35 mouse cellular contexts compared by ENCODE assay signal in the genomic region with DNA sequence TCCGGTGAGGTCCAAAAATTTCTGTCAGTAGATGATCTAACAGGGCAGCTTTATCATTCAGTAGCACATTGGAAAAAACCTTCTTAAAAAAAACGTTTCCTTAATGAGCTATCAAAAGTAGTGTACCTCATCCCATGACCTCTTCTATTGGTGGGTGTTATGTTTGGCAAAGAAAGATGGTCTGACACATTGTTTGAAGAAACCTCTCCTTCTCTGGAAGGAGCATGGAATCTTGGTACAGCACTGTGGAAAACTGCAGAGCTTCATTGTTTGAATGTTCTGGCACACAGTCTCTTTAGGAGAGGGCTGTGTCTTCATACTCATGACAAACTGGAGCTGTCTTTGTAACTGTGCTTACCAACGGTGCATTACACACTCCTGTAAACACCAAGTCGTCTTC. TPM values are rescaled to one million over a fixed set of nuclear protein-coding genes. Genes with fewer than 3 reads are reported as not detected.
A peak's percentile ranks its signal among the peaks of the same experiment; 100 is the strongest.
DNase-seq lines count a peak whose midpoint lies in the region; ATAC-seq and TF ChIP-seq lines count a peak whose summit lies in the region.
"Had no signal": no experiment of that assay in that cellular context is flagged by ENCODE, and none has a peak within 500 bp of the region (broad histone marks: within the 10 kb centered on the region; RNA-seq: fewer than 3 reads in every experiment).

No protein-coding gene starts in this region.

- H3K4me2 ChIP-seq in heart, embryonic 15.5 days = no peak overlapping the region
- H3K4me2 ChIP-seq: hindbrain, embryonic 15.5 days; liver, embryonic 15.5 days; midbrain, embryonic 13.5 days had no signal

- intact Hi-C loops in heart, postnatal 10 days (cut with DNase I) = no loop called here

- H3K9ac ChIP-seq in heart, embryonic 15.5 days = no peak overlapping the region
- H3K9ac ChIP-seq: forebrain, postnatal 0 days; hindbrain, embryonic 15.5 days; liver, embryonic 15.5 days; midbrain, embryonic 13.5 days had no signal

- no peak overlapping the region for H3K4me3 ChIP-seq in heart, embryonic 15.5 days
- H3K4me3 ChIP-seq in layer of hippocampus, adult 2 months = no peak overlapping the region
- H3K4me3 ChIP-seq: hindbrain, embryonic 15.5 days; limb, embryonic 10.5 days; liver, embryonic 15.5 days; midbrain, embryonic 13.5 days had no signal

- H3K4me1 ChIP-seq in heart, embryonic 15.5 days (replicated peaks) = peaks cover 8% of the 10 kb centered on the region; the same call in 1 of the 2 replicates
- H3K4me1 ChIP-seq: liver, embryonic 15.5 days had no signal

- peak; percentile 94 for DNase-seq in heart, adult 11 months
- no peak for DNase-seq in heart, postnatal 10 days
- no peak for DNase-seq in heart, adult 8-10 months (ENCODE audit: low spot score)
- peak; percentile 32 for DNase-seq in Muller cell, postnatal 12 days (ENCODE audit: inconsistent ontology term)
- DNase-seq in lung, postnatal 10 days = peak; percentile 59
- DNase-seq in layer of hippocampus, adult 2 months (ENCODE audit: low spot score in 2 of 2) = no peak
- no peak for DNase-seq in left cerebral cortex, adult 11 months (ENCODE audit: low spot score)
- DNase-seq: cerebellum, adult 11-12 months; cerebellum, postnatal 14 days; forebrain, postnatal 0 days; gastrocnemius, postnatal 25 days; kidney, adult 2 months; liver had no signal

- no peaks in the 10 kb centered on the region for H3K9me3 ChIP-seq in heart, embryonic 15.5 days (replicated peaks)
- H3K9me3 ChIP-seq: hindbrain, embryonic 15.5 days; limb, embryonic 10.5 days; liver, embryonic 15.5 days; midbrain, embryonic 13.5 days had no signal

- WGBS in heart, embryonic 15.5 days = 44% methylated on average over 4 of the region's 4 CpGs

- peak; percentile 70; the same call in 1 of the 2 replicates for ATAC-seq in heart, embryonic 15.5 days (replicated peaks; ENCODE audit: insufficient number of reproducible peaks, insufficient read depth, low FRiP score, low read depth)
- ATAC-seq: CD4-positive, CD25-positive, alpha-beta regulatory T cell, adult 4 months; forebrain, postnatal 0 days; midbrain, embryonic 13.5 days; Patski had no signal

- H3K27ac ChIP-seq in heart, embryonic 15.5 days = peak overlapping the region; percentile 59
- no peak overlapping the region for H3K27ac ChIP-seq in layer of hippocampus, adult 2 months
- H3K27ac ChIP-seq: hindbrain, embryonic 15.5 days; kidney, postnatal 0 days; limb, embryonic 10.5 days; liver, embryonic 15.5 days; midbrain, embryonic 13.5 days had no signal

- H3K36me3 ChIP-seq in heart, embryonic 15.5 days = no peaks in the 10 kb centered on the region
- H3K36me3 ChIP-seq: hindbrain, embryonic 15.5 days; limb, embryonic 10.5 days; liver, embryonic 15.5 days; midbrain, embryonic 13.5 days had no signal

- no peaks in the 10 kb centered on the region for H3K27me3 ChIP-seq in heart, embryonic 15.5 days
- H3K27me3 ChIP-seq: hindbrain, embryonic 15.5 days; liver, embryonic 15.5 days; midbrain, embryonic 13.5 days; Patski had no signal

- TF ChIP-seq CTCF in layer of hippocampus, adult 2 months (conservative IDR thresholded peaks at IDR 0.05) = no peak

RNA-seq across cellular contexts. Expression of a gene that starts 4.9 kb away (rescaled TPM):
- total RNA-seq in heart, postnatal 10 days (2021) = under 1 TPM; 0.31 to 0.37 TPM
- not detected in 2 replicates for polyA plus RNA-seq in heart, embryonic 15.5 days (2015; fragmentation: Nextera tagmentation; extraction: Ambion mirVana)
- not detected for total RNA-seq in heart, adult 8-10 months (2022)
- not detected for total RNA-seq in layer of hippocampus, adult 2 months (2021)
- total RNA-seq: adrenal gland, postnatal 4 days; forebrain, postnatal 0 days; gastrocnemius, postnatal 25 days; hematopoietic stem cell, adult 5-6 weeks; layer of hippocampus, postnatal 10 days; left cerebral cortex, adult 8-10 months; megakaryocyte, adult 5-6 weeks; monocyte, adult 5-6 weeks; neutrophil, adult 5-6 weeks had no signal
- polyA plus RNA-seq: CD4-positive, CD25-positive, alpha-beta regulatory T cell, adult 4 months; embryonic facial prominence, embryonic 11.5 days; forebrain, embryonic 11.5 days; forebrain, postnatal 0 days; hindbrain, embryonic 15.5 days; intestine, embryonic 14.5 days; kidney, adult 2 months; kidney, postnatal 0 days; large intestine, adult 2 months; limb, embryonic 10.5 days; liver, embryonic 15.5 days; midbrain, embryonic 13.5 days; Patski; small intestine, adult 2 months; thymus, postnatal 0 days; urinary bladder, adult 2 months had no signal

RNA-seq across cellular contexts. Expression of a gene that starts 5.6 kb away (rescaled TPM):
- total RNA-seq in heart, postnatal 10 days (2021) = 10 to 100 TPM; 79.1 to 89.5 TPM
- polyA plus RNA-seq in heart, embryonic 15.5 days (2015; fragmentation: Nextera tagmentation; extraction: Ambion mirVana) = 14.5 and 17.4 TPM in 2 replicates
- total RNA-seq in heart, adult 8-10 months (2022) = 10 to 100 TPM; 44.2 to 59.7 (median 53.0) TPM
- total RNA-seq in layer of hippocampus, adult 2 months (2021) = 10 to 100 TPM; 30.2 TPM
- total RNA-seq: hematopoietic stem cell, adult 5-6 weeks; megakaryocyte, adult 5-6 weeks; monocyte, adult 5-6 weeks; neutrophil, adult 5-6 weeks had no signal

Comparison
In these comparisons a context has a peak if more than half of its experiments do, and no peak if none do; other contexts are left out.
1. DNase-seq: peak in heart, adult 11 months (single experiment), Muller cell, postnatal 12 days (single experiment) and lung, postnatal 10 days (single experiment); none in heart, postnatal 10 days (0 of 2), heart, adult 8-10 months (single experiment), layer of hippocampus, adult 2 months (0 of 2) and left cerebral cortex, adult 11 months (single experiment).